Mouse (Mus musculus): Measurements from ENCODE around the gene Mical3. TPM values are rescaled to one million over a fixed set of nuclear protein-coding genes. Genes with fewer than 3 reads are reported as not detected.

The Mical3 gene
- polyA plus RNA-seq, 1 experiment from 2014 or later: 20.0 TPM

- ATAC-seq (ENCODE audit: borderline replicate concordance, extremely low read depth, low FRiP score, low TSS enrichment): peak; percentile 62; the same call in 1 of the 2 replicates
- no peak overlapping the region for H3K4me2 ChIP-seq
- no peaks in the 10 kb centered on the region for H3K9me3 ChIP-seq
- peaks cover 12% of the 10 kb centered on the region; the same call in 1 of the 2 replicates for H3K36me3 ChIP-seq
- H3K4me1 ChIP-seq: no peaks in the 10 kb centered on the region
- no peak overlapping the region for H3K27ac ChIP-seq
- no peaks in the 10 kb centered on the region for H3K27me3 ChIP-seq
- H3K4me3 ChIP-seq: no peak overlapping the region
- 69% methylated on average over 6 of the region's 6 CpGs for WGBS
- no peak overlapping the region for H3K9ac ChIP-seq
These were observed 232.5 kb downstream of the Mical3 start for GRCm38 (mm10) chr6:120898188-120898833.

DNA sequence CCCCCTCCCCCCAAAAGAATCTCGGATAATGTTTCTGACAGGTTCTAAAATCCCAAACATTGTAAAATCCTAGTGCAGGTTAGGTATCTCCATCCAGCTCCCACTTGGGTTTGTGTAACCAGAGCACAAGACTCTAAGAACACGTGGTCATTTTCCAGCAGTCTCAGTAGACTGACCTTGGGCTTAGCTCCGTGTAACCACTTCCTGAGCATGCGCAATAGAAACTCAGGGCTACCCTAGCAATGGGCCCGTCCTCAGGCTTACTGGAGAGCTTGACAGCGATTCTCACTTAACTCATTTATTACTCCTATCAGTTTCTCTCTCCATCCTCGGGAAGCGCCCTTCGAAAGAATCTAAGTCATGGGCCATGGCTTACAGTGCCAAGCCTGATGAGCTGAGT lies 236.3 kb downstream of the Mical3 start:
- ATAC-seq (ENCODE audit: borderline replicate concordance, extremely low read depth, low FRiP score, low TSS enrichment): no peak
- Histone ChIP-seq H3K9ac (no peak overlapping the region), H3K27ac (no peak overlapping the region), H3K4me1 (no peaks in the 10 kb centered on the region), H3K36me3 (peaks cover 18% of the 10 kb centered on the region; the same call in 1 of the 2 replicates), H3K4me3 (no peak overlapping the region), H3K27me3 (no peaks in the 10 kb centered on the region), H3K9me3 (no peaks in the 10 kb centered on the region), H3K4me2 (no peak overlapping the region)
- 74% methylated on average over 9 of the region's 9 CpGs for WGBS

- H3K4me3 ChIP-seq: no peak overlapping the region
- no peak for ATAC-seq (ENCODE audit: borderline replicate concordance, extremely low read depth, low FRiP score, low TSS enrichment)
- peaks cover 22% of the 10 kb centered on the region; the same call in 1 of the 2 replicates for H3K36me3 ChIP-seq
- H3K27ac ChIP-seq: no peak overlapping the region
- H3K4me2 ChIP-seq: no peak overlapping the region
- no peaks in the 10 kb centered on the region for H3K27me3 ChIP-seq
- no peaks in the 10 kb centered on the region for H3K4me1 ChIP-seq
- H3K9me3 ChIP-seq: no peaks in the 10 kb centered on the region
- no peak overlapping the region for H3K9ac ChIP-seq
- 94% methylated on average over 9 of the region's 9 CpGs for WGBS
These were observed 236.7 kb downstream of the Mical3 start for GRCm38 (mm10) chr6:120894089-120894488.

DNA sequence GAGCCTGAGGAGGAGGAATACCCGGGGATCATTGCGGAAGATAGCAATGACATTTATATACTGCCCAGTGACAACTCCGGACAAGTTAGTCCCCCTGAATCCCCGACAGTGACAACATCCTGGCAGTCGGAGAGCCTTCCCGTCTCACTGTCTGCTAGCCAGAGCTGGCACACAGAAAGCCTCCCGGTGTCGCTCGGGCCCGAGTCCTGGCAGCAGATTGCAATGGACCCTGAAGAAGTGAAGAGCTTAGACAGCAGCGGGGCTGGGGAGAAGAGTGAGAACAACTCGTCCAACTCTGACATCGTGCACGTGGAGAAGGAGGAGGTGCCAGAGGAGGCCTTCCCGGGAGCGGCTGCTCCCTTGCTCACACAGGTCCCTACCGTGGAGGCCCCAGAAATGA lies 244.1 kb downstream of the Mical3 start:
- no peak overlapping the region for H3K9ac ChIP-seq
- H3K9me3 ChIP-seq: no peaks in the 10 kb centered on the region

DNA sequence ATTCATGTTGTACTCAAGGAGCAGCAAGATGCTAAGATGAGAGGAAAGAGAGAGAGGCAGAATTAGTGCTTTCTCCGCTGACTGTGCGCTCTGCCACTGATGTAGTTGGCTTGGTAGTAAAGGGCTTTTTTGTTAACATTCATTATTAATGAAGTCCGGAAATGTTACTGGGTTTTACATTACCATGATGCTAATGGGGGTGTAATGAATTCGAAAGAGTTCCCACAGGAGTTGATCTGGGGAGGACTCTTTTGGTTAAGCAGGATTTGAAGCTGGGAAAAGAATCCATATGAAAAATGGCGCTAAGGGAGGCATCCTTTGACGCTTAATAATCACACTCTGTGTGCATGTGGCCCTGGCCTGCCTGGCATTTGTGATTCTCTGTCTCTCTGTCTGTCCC lies 246.4 kb downstream of the Mical3 start:
- WGBS: 96% methylated on average over 6 of the region's 6 CpGs
- Histone ChIP-seq H3K4me1 (no peaks in the 10 kb centered on the region), H3K4me2 (no peak overlapping the region), H3K27me3 (no peaks in the 10 kb centered on the region), H3K4me3 (no peak overlapping the region), H3K9me3 (no peaks in the 10 kb centered on the region), H3K36me3 (peaks cover 49% of the 10 kb centered on the region), H3K9ac (no peak overlapping the region), H3K27ac (no peak overlapping the region)
- no peak for ATAC-seq (ENCODE audit: borderline replicate concordance, extremely low read depth, low FRiP score, low TSS enrichment)

More for the DNA sequence above, 244.1 kb downstream of the Mical3 start:
- H3K27me3 ChIP-seq: no peaks in the 10 kb centered on the region
- ATAC-seq (ENCODE audit: borderline replicate concordance, extremely low read depth, low FRiP score, low TSS enrichment): no peak
- peaks cover 49% of the 10 kb centered on the region for H3K36me3 ChIP-seq
- no peaks in the 10 kb centered on the region for H3K4me1 ChIP-seq
- 75% methylated on average over 17 of the region's 17 CpGs for WGBS
- H3K27ac ChIP-seq: no peak overlapping the region
- no peak overlapping the region for H3K4me3 ChIP-seq
- H3K4me2 ChIP-seq: no peak overlapping the region

Other genes starting within 250 kb of the Mical3 start
- gene Bid, start 214.1 kb downstream of the Mical3 start, polyA plus RNA-seq (2015; fragmentation: Nextera tagmentation; extraction: Ambion mirVana): 16.9 and 17.8 TPM in 2 replicates
- gene Pex26, start 52.7 kb upstream of the Mical3 start, polyA plus RNA-seq (2015; fragmentation: Nextera tagmentation; extraction: Ambion mirVana): 10.9 and 13.5 TPM in 2 replicates
- gene Tuba8, start 79.7 kb upstream of the Mical3 start, polyA plus RNA-seq (2015; fragmentation: Nextera tagmentation; extraction: Ambion mirVana): 6.3 and 7.8 TPM in 2 replicates
- 4.9 and 7.3 TPM in 2 replicates for gene Usp18, start 114.9 kb upstream of the Mical3 start, polyA plus RNA-seq (2015; fragmentation: Nextera tagmentation; extraction: Ambion mirVana)
- 0.67 and 1.9 TPM in 2 replicates for gene Slc6a13, start 169.2 kb upstream of the Mical3 start, polyA plus RNA-seq (2015; fragmentation: Nextera tagmentation; extraction: Ambion mirVana)
- not detected in 2 replicates for gene Slc6a12, start 212.1 kb upstream of the Mical3 start, polyA plus RNA-seq (2015; fragmentation: Nextera tagmentation; extraction: Ambion mirVana)

All from lung, embryonic 15.5 days (tissue).